Comparison of ENCODE assay signal across 9 mouse cellular contexts in the genomic region with DNA sequence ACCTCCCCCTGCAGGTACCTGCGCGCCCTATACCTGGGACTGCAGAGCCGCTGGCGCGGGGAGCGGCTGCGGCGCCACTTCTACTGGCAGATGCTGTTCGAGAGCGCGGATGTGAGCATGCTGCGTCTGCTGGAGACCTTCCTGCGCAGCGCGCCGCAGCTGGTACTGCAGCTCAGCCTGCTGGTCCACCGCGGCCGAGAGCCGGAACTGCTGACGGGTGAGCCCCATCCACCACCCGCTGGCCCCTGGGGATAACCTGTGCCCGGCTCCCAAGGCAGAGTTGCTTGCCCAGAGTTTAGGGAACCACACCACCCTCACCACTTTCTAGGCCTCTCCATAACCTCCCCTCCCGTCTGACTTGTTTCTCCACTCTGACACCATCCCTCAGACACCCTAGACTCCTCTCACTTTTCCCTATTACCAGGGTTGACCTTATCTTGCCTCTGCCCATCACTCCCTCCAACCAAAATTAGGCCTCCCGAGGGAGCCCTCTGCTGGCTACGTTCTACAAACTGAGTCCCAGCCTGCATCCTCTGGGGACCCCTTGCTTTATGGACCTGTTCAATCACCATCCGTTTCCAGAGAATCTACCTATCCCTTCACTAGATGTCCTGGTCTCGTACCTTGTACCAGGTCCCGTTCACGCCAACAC. TPM values are rescaled to one million over a fixed set of nuclear protein-coding genes. Genes with fewer than 3 reads are reported as not detected.
DNase-seq lines count a peak whose midpoint lies in the region; ATAC-seq and TF ChIP-seq lines count a peak whose summit lies in the region.
"Had no signal": no experiment of that assay in that cellular context is flagged by ENCODE, and none has a peak within 500 bp of the region (broad histone marks: within the 10 kb centered on the region; RNA-seq: fewer than 3 reads in every experiment).

No protein-coding gene starts in this region.

- H3K36me3 ChIP-seq in liver, embryonic 14.5 days (replicated peaks; ENCODE audit: control insufficient read depth, insufficient read depth, low read depth) = no peaks in the 10 kb centered on the region
- no peaks in the 10 kb centered on the region for H3K36me3 ChIP-seq in liver, embryonic 12.5 days
- H3K36me3 ChIP-seq in embryonic facial prominence, embryonic 14.5 days (ENCODE audit: control insufficient read depth, insufficient read depth, low read length) = no peaks in the 10 kb centered on the region

- WGBS in liver, embryonic 14.5 days (ENCODE audit: insufficient replicate concordance) = 8% methylated on average over 30 of the region's 30 CpGs
- WGBS in liver, embryonic 12.5 days (ENCODE audit: insufficient replicate concordance) = 9% methylated on average over 30 of the region's 30 CpGs
- 10% methylated on average over 23 of the region's 30 CpGs for WGBS in embryonic facial prominence, embryonic 14.5 days

- H3K9me3 ChIP-seq in liver, embryonic 14.5 days (ENCODE audit: control insufficient read depth, low read length) = no peaks in the 10 kb centered on the region
- H3K9me3 ChIP-seq in liver, embryonic 12.5 days (replicated peaks) = no peaks in the 10 kb centered on the region
- H3K9me3 ChIP-seq in embryonic facial prominence, embryonic 14.5 days (ENCODE audit: control insufficient read depth, low read length) = no peaks in the 10 kb centered on the region

- H3K9ac ChIP-seq in liver, embryonic 14.5 days (replicated peaks) = no peak overlapping the region
- no peak overlapping the region for H3K9ac ChIP-seq in liver, embryonic 12.5 days
- no peak overlapping the region for H3K9ac ChIP-seq in embryonic facial prominence, embryonic 14.5 days (ENCODE audit: low read depth, low read length)

- no peak for ATAC-seq in liver, embryonic 14.5 days (ENCODE audit: insufficient read depth)
- no peak for ATAC-seq in liver, embryonic 12.5 days
- no peak for ATAC-seq in embryonic facial prominence, embryonic 14.5 days (ENCODE audit: low read depth)

- DNase-seq in adrenal gland, postnatal 36 days = peak; percentile 19 to 42
- no peak for DNase-seq in adrenal gland, postnatal 4 days (ENCODE audit: low spot score in 2 of 2)
- DNase-seq in liver, embryonic 14.5 days (ENCODE audit: low read depth in 3 of 3, low spot score in 3 of 3) = no peak
- DNase-seq in embryonic facial prominence, embryonic 14.5 days (ENCODE audit: low spot score) = no peak
- DNase-seq in retina, embryonic 14.5 days (ENCODE audit: low spot score) = peak; percentile 53
- no peak for DNase-seq in gastrocnemius, postnatal 4 days (ENCODE audit: low spot score in 2 of 2)
- no peak for DNase-seq in ovary, postnatal 10 days (ENCODE audit: low spot score)

- H3K4me3 ChIP-seq in liver, embryonic 14.5 days (ENCODE audit: insufficient read depth in 1 of 2, low read depth in 2 of 2, low read length in 2 of 2) = no peak overlapping the region
- no peak overlapping the region for H3K4me3 ChIP-seq in liver, embryonic 12.5 days
- H3K4me3 ChIP-seq in embryonic facial prominence, embryonic 14.5 days (ENCODE audit: low read depth, low read length) = no peak overlapping the region

- H3K4me1 ChIP-seq in liver, embryonic 14.5 days (replicated peaks; ENCODE audit: control insufficient read depth in 2 of 2, insufficient read depth in 2 of 2, low read length in 1 of 2) = no peaks in the 10 kb centered on the region
- no peaks in the 10 kb centered on the region for H3K4me1 ChIP-seq in liver, embryonic 12.5 days
- peaks cover 9% of the 10 kb centered on the region for H3K4me1 ChIP-seq in embryonic facial prominence, embryonic 14.5 days (ENCODE audit: control insufficient read depth, insufficient read depth, low read length)

- H3K4me2 ChIP-seq in liver, embryonic 14.5 days (ENCODE audit: low read depth) = no peak overlapping the region
- no peak overlapping the region for H3K4me2 ChIP-seq in liver, embryonic 12.5 days
- peak overlapping the region; percentile 10; the same call in 1 of the 2 replicates for H3K4me2 ChIP-seq in embryonic facial prominence, embryonic 14.5 days (ENCODE audit: low read depth, low read length)

- H3K27me3 ChIP-seq in liver, embryonic 14.5 days (ENCODE audit: control insufficient read depth, insufficient read depth, low read length) = no peaks in the 10 kb centered on the region; the same call in none of the 2 replicates
- H3K27me3 ChIP-seq in liver, embryonic 12.5 days (replicated peaks) = peaks cover 52% of the 10 kb centered on the region
- peaks cover 27% of the 10 kb centered on the region for H3K27me3 ChIP-seq in embryonic facial prominence, embryonic 14.5 days (replicated peaks; ENCODE audit: control insufficient read depth, insufficient read depth, low read length)

- no peak overlapping the region for H3K27ac ChIP-seq in liver, embryonic 14.5 days
- H3K27ac ChIP-seq in liver, embryonic 12.5 days = no peak overlapping the region
- H3K27ac ChIP-seq in embryonic facial prominence, embryonic 14.5 days (replicated peaks; ENCODE audit: low read depth, low read length) = no peak overlapping the region

- 0 out of 2 replicates have a peak, but pooled peaks have one; percentile 6 for TF ChIP-seq CTCF in liver, embryonic 14.5 days (IDR thresholded peaks at IDR 0.05; ENCODE audit: low read depth)

- TF ChIP-seq EP300 in liver, embryonic 14.5 days (IDR thresholded peaks at IDR 0.05; ENCODE audit: low read depth) = no peak

RNA-seq across cellular contexts. Expression of gene Ccm2l, which starts 12.9 kb away (rescaled TPM):
- 10 to 100 TPM; 10.2 to 11.0 TPM for total RNA-seq in adrenal gland, postnatal 36 days (2021)
- 10 to 100 TPM; 20.7 to 22.8 TPM for total RNA-seq in adrenal gland, postnatal 4 days (2021)
- polyA plus RNA-seq in liver, embryonic 14.5 days (2012; rRNA removed) = 2.1 and 2.2 TPM in 2 replicates
- polyA plus RNA-seq in liver, embryonic 14.5 days (2014; fragmentation: Nextera tagmentation; extraction: Ambion mirVana) = 0.71 and 0.81 TPM in 2 replicates
- polyA plus RNA-seq in liver, embryonic 12.5 days (2016; fragmentation: Nextera tagmentation; extraction: Ambion mirVana) = 2.1 and 2.6 TPM in 2 replicates
- polyA plus RNA-seq in embryonic facial prominence, embryonic 14.5 days (2014; fragmentation: Nextera tagmentation; extraction: Ambion mirVana) = 2.7 and 2.9 TPM in 2 replicates
- total RNA-seq in gastrocnemius, postnatal 4 days (2021) = 10 to 100 TPM in 1 of 2 experiments, 1 to 10 TPM in 1; 9.6 to 10.3 TPM

RNA-seq across cellular contexts. Expression of gene Xkr7, which starts 21.2 kb away (rescaled TPM):
- 1 to 10 TPM in 1 of 2 experiments, under 1 TPM in 1; 0.56 to 1.5 TPM for total RNA-seq in adrenal gland, postnatal 36 days (2021)
- 1 to 10 TPM; 3.0 to 3.2 TPM for total RNA-seq in adrenal gland, postnatal 4 days (2021)
- polyA plus RNA-seq in liver, embryonic 14.5 days (2012; rRNA removed) = not detected in 2 replicates
- polyA plus RNA-seq in liver, embryonic 14.5 days (2014; fragmentation: Nextera tagmentation; extraction: Ambion mirVana) = not detected in 2 replicates
- polyA plus RNA-seq in liver, embryonic 12.5 days (2016; fragmentation: Nextera tagmentation; extraction: Ambion mirVana) = not detected in 2 replicates
- polyA plus RNA-seq in embryonic facial prominence, embryonic 14.5 days (2014; fragmentation: Nextera tagmentation; extraction: Ambion mirVana) = 0.06 and 0.07 TPM in 2 replicates
- total RNA-seq in gastrocnemius, postnatal 4 days (2021) = 1 to 10 TPM; 1.1 to 1.2 TPM
- polyA plus RNA-seq: liver, embryonic 16.5 days had no signal

RNA-seq across cellular contexts. Expression of gene Pdrg1, which starts 37.6 kb away (rescaled TPM):
- 100 to 1,000 TPM; 175 to 226 TPM for total RNA-seq in adrenal gland, postnatal 36 days (2021)
- 100 to 1,000 TPM in 1 of 2 experiments, 10 to 100 TPM in 1; 93.8 to 103 TPM for total RNA-seq in adrenal gland, postnatal 4 days (2021)
- 20.6 and 26.9 TPM in 2 replicates for polyA plus RNA-seq in liver, embryonic 14.5 days (2012; rRNA removed)
- polyA plus RNA-seq in liver, embryonic 14.5 days (2014; fragmentation: Nextera tagmentation; extraction: Ambion mirVana) = 21.5 and 23.0 TPM in 2 replicates
- polyA plus RNA-seq in liver, embryonic 12.5 days (2016; fragmentation: Nextera tagmentation; extraction: Ambion mirVana) = 55.2 and 56.2 TPM in 2 replicates
- 88.8 and 91.4 TPM in 2 replicates for polyA plus RNA-seq in embryonic facial prominence, embryonic 14.5 days (2014; fragmentation: Nextera tagmentation; extraction: Ambion mirVana)
- total RNA-seq in gastrocnemius, postnatal 4 days (2021) = 10 to 100 TPM; 55.6 to 64.3 TPM

RNA-seq across cellular contexts. Expression of gene Hck, which starts 55.4 kb away (rescaled TPM):
- total RNA-seq in adrenal gland, postnatal 36 days (2021) = 1 to 10 TPM; 2.7 to 2.9 TPM
- total RNA-seq in adrenal gland, postnatal 4 days (2021) = 1 to 10 TPM; 3.9 to 4.3 TPM
- polyA plus RNA-seq in liver, embryonic 14.5 days (2012; rRNA removed) = 5.9 and 6.0 TPM in 2 replicates
- 6.9 and 7.8 TPM in 2 replicates for polyA plus RNA-seq in liver, embryonic 14.5 days (2014; fragmentation: Nextera tagmentation; extraction: Ambion mirVana)
- polyA plus RNA-seq in liver, embryonic 12.5 days (2016; fragmentation: Nextera tagmentation; extraction: Ambion mirVana) = 5.6 and 6.5 TPM in 2 replicates
- 11.6 and 12.1 TPM in 2 replicates for polyA plus RNA-seq in embryonic facial prominence, embryonic 14.5 days (2014; fragmentation: Nextera tagmentation; extraction: Ambion mirVana)
- total RNA-seq in gastrocnemius, postnatal 4 days (2021) = 1 to 10 TPM; 3.1 to 3.4 TPM

Comparison
In these comparisons a context has a peak if more than half of its experiments do, and no peak if none do; other contexts are left out.
1. DNase-seq: peak in adrenal gland, postnatal 36 days (2 of 2) and retina, embryonic 14.5 days (single experiment); none in adrenal gland, postnatal 4 days (0 of 2), liver, embryonic 14.5 days (0 of 3), embryonic facial prominence, embryonic 14.5 days (single experiment), gastrocnemius, postnatal 4 days (0 of 2) and ovary, postnatal 10 days (single experiment).